Mouse (Mus musculus): Measurements from ENCODE around the gene Hist1h2ah. TPM values are rescaled to one million over a fixed set of nuclear protein-coding genes. Genes with fewer than 3 reads are reported as not detected.
A peak's percentile ranks its signal among the peaks of the same experiment; 100 is the strongest.
"Not testable (repeated sequence)": the region's sequence is repeated elsewhere in the genome, so short reads cannot be mapped to it uniquely, and the experiment has no call there.

Hist1h2ah gene
- 89.8 and 975 TPM in 2 replicates for polyA plus RNA-seq (2012; ENCODE audit: insufficient read depth, low replicate concordance)

- not testable (repeated sequence) for H3K9me3 ChIP-seq; H3K36me3 ChIP-seq (replicated peaks; ENCODE audit: low read length)
Observed at GRCm38 (mm10) chr13:22035267-22036148, at the start of gene Hist1h2ah, which contains the start of gene Hist1h2bk. Gene Hist1h2ah, minus strand, starts transcription at chr13:22035568. Gene Hist1h2bk, plus strand, starts transcription at chr13:22035870.

GRCm38 (mm10) chr13:22084140-22084539, 48.8 kb upstream of the Hist1h2ah start, which contains the start of gene Vmn1r188:
Gene Vmn1r188, plus strand, starts transcription at chr13:22084440.
- H3K4me3 ChIP-seq (replicated peaks); H3K36me3 ChIP-seq (replicated peaks; ENCODE audit: low read length); H3K27me3 ChIP-seq (replicated peaks); H3K4me1 ChIP-seq; H3K9me3 ChIP-seq: not testable (repeated sequence)

More at GRCm38 (mm10) chr13:22035267-22036148, at the start of gene Hist1h2ah, which contains the start of gene Hist1h2bk:
- Histone ChIP-seq H3K4me3 (replicated peaks) (peak within 1 kb of the TSS; percentile 90), H3K4me1 (peaks cover 64% of the 10 kb centered on the region)
- TF ChIP-seq FLI1 (IDR thresholded peaks at IDR 0.05; ENCODE audit: low read length), result peak; percentile 67; the same call in 1 of the 2 replicates
- not testable (repeated sequence) for H3K27me3 ChIP-seq (replicated peaks)

GRCm38 (mm10) chr13:22063468-22063867, 28.1 kb upstream of the Hist1h2ah start:
- Histone ChIP-seq H3K27me3 (replicated peaks) (no peaks in the 10 kb centered on the region), H3K4me1 (no peaks in the 10 kb centered on the region), H3K4me3 (replicated peaks) (no peak overlapping the region), H3K9me3 (peaks cover 4% of the 10 kb centered on the region), H3K36me3 (replicated peaks; ENCODE audit: low read length) (no peaks in the 10 kb centered on the region)
- TF ChIP-seq GATA1 (IDR thresholded peaks at IDR 0.05; ENCODE audit: borderline replicate concordance, low read length), result no peak
- no peak for TF ChIP-seq FLI1 (IDR thresholded peaks at IDR 0.05; ENCODE audit: low read length)

- Histone ChIP-seq H3K9me3 (peaks cover 2% of the 10 kb centered on the region), H3K27me3 (replicated peaks) (no peaks in the 10 kb centered on the region), H3K36me3 (replicated peaks; ENCODE audit: low read length) (no peaks in the 10 kb centered on the region), H3K4me3 (replicated peaks) (no peak overlapping the region), H3K4me1 (no peaks in the 10 kb centered on the region)
- TF ChIP-seq FLI1 (IDR thresholded peaks at IDR 0.05; ENCODE audit: low read length), result no peak
- TF ChIP-seq GATA1 (IDR thresholded peaks at IDR 0.05; ENCODE audit: borderline replicate concordance, low read length), result no peak
Observed at GRCm38 (mm10) chr13:22061422-22061821, 26.1 kb upstream of the Hist1h2ah start.

GRCm38 (mm10) chr13:22053754-22054153, 18.4 kb upstream of the Hist1h2ah start:
- H3K27me3 ChIP-seq (replicated peaks), result peaks cover 7% of the 10 kb centered on the region
- peaks cover 30% of the 10 kb centered on the region for H3K4me1 ChIP-seq
- no peak for TF ChIP-seq FLI1 (IDR thresholded peaks at IDR 0.05; ENCODE audit: low read length)
- no peak for TF ChIP-seq GATA1 (IDR thresholded peaks at IDR 0.05; ENCODE audit: borderline replicate concordance, low read length)
- H3K9me3 ChIP-seq, result no peaks in the 10 kb centered on the region
- no peak overlapping the region for H3K4me3 ChIP-seq (replicated peaks)
- H3K36me3 ChIP-seq (replicated peaks; ENCODE audit: low read length), result no peaks in the 10 kb centered on the region

- no peak for TF ChIP-seq FLI1 (IDR thresholded peaks at IDR 0.05; ENCODE audit: low read length)
- TF ChIP-seq GATA1 (IDR thresholded peaks at IDR 0.05; ENCODE audit: borderline replicate concordance, low read length), result no peak
- peaks cover 33% of the 10 kb centered on the region for H3K4me1 ChIP-seq
- no peaks in the 10 kb centered on the region for H3K9me3 ChIP-seq
- no peaks in the 10 kb centered on the region for H3K36me3 ChIP-seq (replicated peaks; ENCODE audit: low read length)
- H3K27me3 ChIP-seq (replicated peaks), result peaks cover 7% of the 10 kb centered on the region
- peak overlapping the region; percentile 92 for H3K4me3 ChIP-seq (replicated peaks)
Observed at GRCm38 (mm10) chr13:22051523-22051859, 16.1 kb upstream of the Hist1h2ah start.

- H3K4me3 ChIP-seq (replicated peaks), result peak overlapping the region; percentile 92
- H3K9me3 ChIP-seq, result no peaks in the 10 kb centered on the region
- TF ChIP-seq GATA1 (IDR thresholded peaks at IDR 0.05; ENCODE audit: borderline replicate concordance, low read length) (no peak), FLI1 (IDR thresholded peaks at IDR 0.05; ENCODE audit: low read length) (no peak)
- no peaks in the 10 kb centered on the region for H3K36me3 ChIP-seq (replicated peaks; ENCODE audit: low read length)
- H3K27me3 ChIP-seq (replicated peaks), result peaks cover 5% of the 10 kb centered on the region
- H3K4me1 ChIP-seq, result peaks cover 34% of the 10 kb centered on the region
Observed at GRCm38 (mm10) chr13:22050591-22051522, 15.5 kb upstream of the Hist1h2ah start.

GRCm38 (mm10) chr13:22049737-22050440, 14.5 kb upstream of the Hist1h2ah start:
- TF ChIP-seq GATA1 (IDR thresholded peaks at IDR 0.05; ENCODE audit: borderline replicate concordance, low read length) (no peak), FLI1 (IDR thresholded peaks at IDR 0.05; ENCODE audit: low read length) (no peak)
- H3K4me1 ChIP-seq, result peaks cover 42% of the 10 kb centered on the region

GRCm38 (mm10) chr13:22049041-22049440, 13.7 kb upstream of the Hist1h2ah start:
- Histone ChIP-seq H3K36me3 (replicated peaks; ENCODE audit: low read length) (no peaks in the 10 kb centered on the region), H3K4me1 (peaks cover 50% of the 10 kb centered on the region), H3K4me3 (replicated peaks) (no peak overlapping the region), H3K9me3 (no peaks in the 10 kb centered on the region), H3K27me3 (replicated peaks) (no peaks in the 10 kb centered on the region)
- TF ChIP-seq FLI1 (IDR thresholded peaks at IDR 0.05; ENCODE audit: low read length), result no peak
- no peak for TF ChIP-seq GATA1 (IDR thresholded peaks at IDR 0.05; ENCODE audit: borderline replicate concordance, low read length)

More at GRCm38 (mm10) chr13:22049737-22050440, 14.5 kb upstream of the Hist1h2ah start:
- no peaks in the 10 kb centered on the region for H3K27me3 ChIP-seq (replicated peaks)
- H3K36me3 ChIP-seq (replicated peaks; ENCODE audit: low read length), result no peaks in the 10 kb centered on the region
- peak overlapping the region; percentile 92 for H3K4me3 ChIP-seq (replicated peaks)
- H3K9me3 ChIP-seq, result no peaks in the 10 kb centered on the region

Data from megakaryocyte, embryonic 14.5 days (primary cell).